8 mouse cellular contexts compared by ENCODE assay signal in genomic region chr17:32350382-32350983, GRCm38 (mm10). TPM values are rescaled to one million over a fixed set of nuclear protein-coding genes. Genes with fewer than 3 reads are reported as not detected.
A peak's percentile ranks its signal among the peaks of the same experiment; 100 is the strongest.
DNase-seq lines count a peak whose midpoint lies in the region; ATAC-seq lines count a peak whose summit lies in the region.

TSS of gene Akap8l (minus strand) at chr17:32350607.

- peak within 1 kb of the TSS; percentile 81 for H3K27ac ChIP-seq in hindbrain, embryonic 14.5 days

- H3K36me3 ChIP-seq in hindbrain, embryonic 14.5 days (replicated peaks; ENCODE audit: control insufficient read depth, insufficient read depth): peaks cover 19% of the 10 kb centered on the region

- peak; percentile 100 for DNase-seq in R1 (ENCODE audit: low read depth, low spot score)
- peak; percentile 96 for DNase-seq in cerebellum, postnatal 25 days
- peak; percentile 92 to 98 for DNase-seq in frontal cortex, postnatal 25 days (ENCODE audit: low spot score in 2 of 2)
- peak; percentile 97 for DNase-seq in hindbrain, embryonic 14.5 days (ENCODE audit: low spot score)
- peak; percentile 97 to 98 for DNase-seq in layer of hippocampus, postnatal 36 days
- peak; percentile 99 for DNase-seq in lung, postnatal 36 days
- peak; percentile 100 for DNase-seq in retina, postnatal 1 day
- peak; percentile 91 to 95 for DNase-seq in urinary bladder, adult 18-20 months (ENCODE audit: low spot score in 2 of 2)

- H3K4me2 ChIP-seq in hindbrain, embryonic 14.5 days (replicated peaks): peak within 1 kb of the TSS; percentile 81

- H3K4me1 ChIP-seq in hindbrain, embryonic 14.5 days (replicated peaks; ENCODE audit: control insufficient read depth, insufficient read depth, low read length): peaks cover 16% of the 10 kb centered on the region

- H3K27me3 ChIP-seq in hindbrain, embryonic 14.5 days (ENCODE audit: control insufficient read depth, insufficient read depth, low read length): no peaks in the 10 kb centered on the region

- peak; percentile 97 for ATAC-seq in hindbrain, embryonic 14.5 days (ENCODE audit: low FRiP score)

- H3K4me3 ChIP-seq in hindbrain, embryonic 14.5 days (replicated peaks; ENCODE audit: low read length): peak within 1 kb of the TSS; percentile 68

- peak within 1 kb of the TSS; percentile 80 for H3K9ac ChIP-seq in hindbrain, embryonic 14.5 days

- no peaks in the 10 kb centered on the region for H3K9me3 ChIP-seq in hindbrain, embryonic 14.5 days (ENCODE audit: control insufficient read depth, low read length)

- WGBS in hindbrain, embryonic 14.5 days: under 1% methylated on average over 37 of the region's 37 CpGs

RNA-seq across cellular contexts. Expression of gene Akap8l, which starts in this region (rescaled TPM):
- 111 and 121 TPM in 2 replicates for polyA plus RNA-seq in hindbrain, embryonic 14.5 days (2014; fragmentation: Nextera tagmentation; extraction: Ambion mirVana)
- 100 to 1,000 TPM; 203 to 228 TPM for total RNA-seq in layer of hippocampus, postnatal 36 days (2021)

Comparison
In these comparisons a context has a peak if more than half of its experiments do, and no peak if none do; other contexts are left out.
1. Peak in every context shown above with its lines: DNase-seq, ATAC-seq, H3K4me3 ChIP-seq and H3K27ac ChIP-seq.